Comparison of ENCODE assay signal across 18 mouse cellular contexts in genomic region chr9:53271281-53272022, GRCm38 (mm10). TPM values are rescaled to one million over a fixed set of nuclear protein-coding genes. Genes with fewer than 3 reads are reported as not detected.
DNase-seq lines count a peak whose midpoint lies in the region; ATAC-seq and TF ChIP-seq lines count a peak whose summit lies in the region.
"Had no signal": no experiment of that assay in that cellular context is flagged by ENCODE, and none has a peak within 500 bp of the region (broad histone marks: within the 10 kb centered on the region; RNA-seq: fewer than 3 reads in every experiment).

No protein-coding gene starts in this region.

- H3K9ac ChIP-seq in embryonic facial prominence, embryonic 14.5 days (ENCODE audit: low read depth, low read length): no peak overlapping the region
- H3K9ac ChIP-seq in lung, embryonic 15.5 days: no peak overlapping the region
- no peak overlapping the region for H3K9ac ChIP-seq in intestine, embryonic 14.5 days (ENCODE audit: low read length)
- H3K9ac ChIP-seq in stomach, embryonic 15.5 days: no peak overlapping the region
- H3K9ac ChIP-seq: forebrain, postnatal 0 days; heart, embryonic 13.5 days; hindbrain, embryonic 12.5 days; liver, embryonic 14.5 days had no signal

- H3K27me3 ChIP-seq in embryonic facial prominence, embryonic 14.5 days (replicated peaks; ENCODE audit: control insufficient read depth, insufficient read depth, low read length): no peaks in the 10 kb centered on the region
- H3K27me3 ChIP-seq in embryonic facial prominence, embryonic 10.5 days (replicated peaks; ENCODE audit: low read depth, poor library complexity, severe bottlenecking): no peaks in the 10 kb centered on the region
- H3K27me3 ChIP-seq in lung, embryonic 15.5 days: no peaks in the 10 kb centered on the region
- H3K27me3 ChIP-seq in intestine, embryonic 14.5 days (replicated peaks; ENCODE audit: control insufficient read depth, insufficient read depth, low read length): no peaks in the 10 kb centered on the region
- no peaks in the 10 kb centered on the region for H3K27me3 ChIP-seq in stomach, embryonic 15.5 days (replicated peaks)
- H3K27me3 ChIP-seq: heart, embryonic 13.5 days; hindbrain, embryonic 12.5 days had no signal

- no peak for TF ChIP-seq POLR2A in lung, adult 2 months (IDR thresholded peaks at IDR 0.05; ENCODE audit: borderline replicate concordance, extremely low read depth, low read depth, low read length)

- ATAC-seq in embryonic facial prominence, embryonic 14.5 days (ENCODE audit: low read depth): no peak
- ATAC-seq in lung, embryonic 15.5 days (ENCODE audit: borderline replicate concordance, extremely low read depth, low FRiP score, low TSS enrichment): no peak
- ATAC-seq in intestine, embryonic 14.5 days (replicated peaks; ENCODE audit: low FRiP score, low TSS enrichment, low read depth): no peak
- ATAC-seq in stomach, embryonic 15.5 days (ENCODE audit: insufficient read depth, low FRiP score, low read depth): no peak
- ATAC-seq: forebrain, postnatal 0 days had no signal

- no peak overlapping the region for H3K4me2 ChIP-seq in embryonic facial prominence, embryonic 14.5 days (ENCODE audit: low read depth, low read length)
- H3K4me2 ChIP-seq in lung, embryonic 15.5 days: no peak overlapping the region
- H3K4me2 ChIP-seq in intestine, embryonic 14.5 days (ENCODE audit: low read length): no peak overlapping the region
- no peak overlapping the region for H3K4me2 ChIP-seq in stomach, embryonic 15.5 days
- H3K4me2 ChIP-seq: heart, embryonic 13.5 days; hindbrain, embryonic 12.5 days had no signal

- H3K4me1 ChIP-seq in embryonic facial prominence, embryonic 14.5 days (ENCODE audit: control insufficient read depth, insufficient read depth, low read length): no peaks in the 10 kb centered on the region
- H3K4me1 ChIP-seq in embryonic facial prominence, embryonic 10.5 days: peaks cover 11% of the 10 kb centered on the region
- H3K4me1 ChIP-seq in lung, embryonic 15.5 days: peaks cover 27% of the 10 kb centered on the region
- H3K4me1 ChIP-seq in lung, adult 2 months (ENCODE audit: control insufficient read depth, insufficient read depth, low read length): peaks cover 3% of the 10 kb centered on the region; the same call in 1 of the 2 replicates
- H3K4me1 ChIP-seq in intestine, embryonic 14.5 days (replicated peaks; ENCODE audit: control insufficient read depth, insufficient read depth, low read length): peaks cover 10% of the 10 kb centered on the region; the same call in 1 of the 2 replicates
- no peaks in the 10 kb centered on the region for H3K4me1 ChIP-seq in stomach, embryonic 15.5 days
- H3K4me1 ChIP-seq: hindbrain, embryonic 12.5 days had no signal

- no peak overlapping the region for H3K4me3 ChIP-seq in embryonic facial prominence, embryonic 14.5 days (ENCODE audit: low read depth, low read length)
- H3K4me3 ChIP-seq in embryonic facial prominence, embryonic 10.5 days: no peak overlapping the region
- no peak overlapping the region for H3K4me3 ChIP-seq in lung, embryonic 15.5 days
- H3K4me3 ChIP-seq in lung, adult 2 months (replicated peaks; ENCODE audit: extremely low read depth, low read depth, low read length): no peak overlapping the region
- no peak overlapping the region for H3K4me3 ChIP-seq in intestine, embryonic 14.5 days (ENCODE audit: low read depth, low read length)
- H3K4me3 ChIP-seq in stomach, embryonic 15.5 days (replicated peaks): no peak overlapping the region
- H3K4me3 ChIP-seq: heart, embryonic 13.5 days; hindbrain, embryonic 12.5 days had no signal

- DNase-seq in embryonic facial prominence, embryonic 14.5 days (ENCODE audit: low spot score): no peak
- no peak for DNase-seq in embryonic facial prominence, embryonic 10.5 days (ENCODE audit: low spot score)
- no peak for DNase-seq in lung, adult 2 months
- no peak for DNase-seq in intestine, embryonic 14.5 days (ENCODE audit: low spot score)
- DNase-seq in spleen, postnatal 14 days (ENCODE audit: low spot score in 2 of 2): no peak
- no peak for DNase-seq in left cerebral cortex, postnatal 4 days
- DNase-seq: adrenal gland, adult 8-10 months; cerebellum, adult 2 months; forebrain, postnatal 0 days; kidney, postnatal 36 days; lung, postnatal 4 days; midbrain, embryonic 14.5 days; thymus, adult 18-20 months had no signal

- WGBS in embryonic facial prominence, embryonic 14.5 days: 67% methylated on average over 5 of the region's 5 CpGs
- WGBS in embryonic facial prominence, embryonic 10.5 days: 79% methylated on average over 5 of the region's 5 CpGs
- WGBS in lung, embryonic 15.5 days: 56% methylated on average over 5 of the region's 5 CpGs
- 55% methylated on average over 5 of the region's 5 CpGs for WGBS in lung, adult 2 months
- 47% methylated on average over 5 of the region's 5 CpGs for WGBS in intestine, embryonic 14.5 days
- 61% methylated on average over 5 of the region's 5 CpGs for WGBS in stomach, embryonic 15.5 days

- no peaks in the 10 kb centered on the region for H3K9me3 ChIP-seq in embryonic facial prominence, embryonic 14.5 days (ENCODE audit: control insufficient read depth, low read length)
- no peaks in the 10 kb centered on the region for H3K9me3 ChIP-seq in embryonic facial prominence, embryonic 10.5 days
- H3K9me3 ChIP-seq in lung, embryonic 15.5 days: no peaks in the 10 kb centered on the region
- H3K9me3 ChIP-seq in intestine, embryonic 14.5 days (ENCODE audit: control insufficient read depth, low read length): no peaks in the 10 kb centered on the region
- H3K9me3 ChIP-seq in stomach, embryonic 15.5 days: no peaks in the 10 kb centered on the region
- H3K9me3 ChIP-seq: heart, embryonic 13.5 days; hindbrain, embryonic 12.5 days had no signal

- peak overlapping the region; percentile 33; the same call in 1 of the 2 replicates for H3K27ac ChIP-seq in embryonic facial prominence, embryonic 14.5 days (replicated peaks; ENCODE audit: low read depth, low read length)
- no peak overlapping the region for H3K27ac ChIP-seq in embryonic facial prominence, embryonic 10.5 days (replicated peaks)
- H3K27ac ChIP-seq in lung, embryonic 15.5 days: peak overlapping the region; percentile 6; the same call in 1 of the 2 replicates
- peak overlapping the region; percentile 24; the same call in 1 of the 2 replicates for H3K27ac ChIP-seq in intestine, embryonic 14.5 days (ENCODE audit: low read depth)
- peak overlapping the region; percentile 51; the same call in 1 of the 2 replicates for H3K27ac ChIP-seq in stomach, embryonic 15.5 days
- H3K27ac ChIP-seq: heart, embryonic 13.5 days; hindbrain, embryonic 12.5 days; liver, embryonic 14.5 days had no signal

- no peak for TF ChIP-seq CTCF in lung, adult 2 months (IDR thresholded peaks at IDR 0.05; ENCODE audit: insufficient read depth, low read length)

- H3K36me3 ChIP-seq in embryonic facial prominence, embryonic 14.5 days (ENCODE audit: control insufficient read depth, insufficient read depth, low read length): no peaks in the 10 kb centered on the region
- H3K36me3 ChIP-seq in embryonic facial prominence, embryonic 10.5 days (replicated peaks): no peaks in the 10 kb centered on the region
- H3K36me3 ChIP-seq in lung, embryonic 15.5 days: no peaks in the 10 kb centered on the region
- no peaks in the 10 kb centered on the region for H3K36me3 ChIP-seq in intestine, embryonic 14.5 days (ENCODE audit: control insufficient read depth, insufficient read depth, low read length)
- no peaks in the 10 kb centered on the region for H3K36me3 ChIP-seq in stomach, embryonic 15.5 days
- H3K36me3 ChIP-seq: heart, embryonic 13.5 days; hindbrain, embryonic 12.5 days had no signal

- intact Hi-C loops in left cerebral cortex, postnatal 4 days (cut with DNase I): no loop called here

RNA-seq across cellular contexts. Expression of gene Ddx10, which starts 23.6 kb away (rescaled TPM):
- polyA plus RNA-seq in embryonic facial prominence, embryonic 14.5 days (2014; fragmentation: Nextera tagmentation; extraction: Ambion mirVana): 24.6 and 25.8 TPM in 2 replicates
- 30.3 and 30.8 TPM in 2 replicates for polyA plus RNA-seq in embryonic facial prominence, embryonic 10.5 days (2016; fragmentation: Nextera tagmentation; extraction: Ambion mirVana)
- polyA plus RNA-seq in lung, embryonic 15.5 days (2015; fragmentation: Nextera tagmentation; extraction: Ambion mirVana): 26.1 and 29.1 TPM in 2 replicates
- 1.1 and 2.0 TPM in 2 replicates for polyA plus RNA-seq in lung, adult 2 months (2012; rRNA removed)
- 31.2 and 34.2 TPM in 2 replicates for polyA plus RNA-seq in intestine, embryonic 14.5 days (2014; fragmentation: Nextera tagmentation; extraction: Ambion mirVana)
- 24.2 and 26.9 TPM in 2 replicates for polyA plus RNA-seq in stomach, embryonic 15.5 days (2015; fragmentation: Nextera tagmentation; extraction: Ambion mirVana)
- 10 to 100 TPM; 20.6 to 23.4 TPM for total RNA-seq in left cerebral cortex, postnatal 4 days (2021)

RNA-seq across cellular contexts. Expression of gene Exph5, which starts 30.0 kb away (rescaled TPM):
- polyA plus RNA-seq in embryonic facial prominence, embryonic 14.5 days (2014; fragmentation: Nextera tagmentation; extraction: Ambion mirVana): 1.4 and 1.7 TPM in 2 replicates
- polyA plus RNA-seq in embryonic facial prominence, embryonic 10.5 days (2016; fragmentation: Nextera tagmentation; extraction: Ambion mirVana): 1.7 TPM in 2 replicates
- polyA plus RNA-seq in lung, embryonic 15.5 days (2015; fragmentation: Nextera tagmentation; extraction: Ambion mirVana): 5.8 and 7.0 TPM in 2 replicates
- 3.4 and 4.8 TPM in 2 replicates for polyA plus RNA-seq in lung, adult 2 months (2012; rRNA removed)
- polyA plus RNA-seq in intestine, embryonic 14.5 days (2014; fragmentation: Nextera tagmentation; extraction: Ambion mirVana): 4.9 and 6.2 TPM in 2 replicates
- 7.6 TPM in 2 replicates for polyA plus RNA-seq in stomach, embryonic 15.5 days (2015; fragmentation: Nextera tagmentation; extraction: Ambion mirVana)
- under 1 TPM; 0.78 to 0.89 TPM for total RNA-seq in left cerebral cortex, postnatal 4 days (2021)
